9 mouse cellular contexts compared by ENCODE assay signal in the genomic region with DNA sequence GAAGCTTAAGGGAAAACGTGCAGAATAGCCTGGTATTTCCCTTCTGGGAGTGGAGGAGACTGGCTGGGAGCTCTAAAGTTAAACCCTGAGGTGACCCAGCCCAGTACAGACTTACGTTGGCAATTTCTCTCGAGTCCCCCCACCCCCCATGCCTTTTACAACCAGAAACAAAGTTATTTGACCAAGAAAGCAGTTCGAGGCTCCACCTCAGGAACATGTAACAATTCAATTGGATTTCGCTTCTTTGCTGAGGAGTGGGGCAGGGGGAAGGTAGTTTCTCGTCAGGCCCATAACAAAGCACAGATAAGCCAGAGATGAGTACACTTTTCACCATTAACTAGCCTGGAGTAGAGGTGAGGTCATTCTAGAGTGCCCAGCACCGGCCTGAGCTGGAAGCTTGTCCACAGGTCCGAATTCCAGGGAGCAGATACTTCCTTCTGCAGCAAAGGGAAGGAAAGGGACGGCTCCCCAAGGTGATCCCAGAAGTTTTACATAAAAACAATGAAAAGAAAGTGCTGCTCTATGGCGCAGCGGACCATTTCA. TPM values are rescaled to one million over a fixed set of nuclear protein-coding genes. Genes with fewer than 3 reads are reported as not detected.
DNase-seq lines count a peak whose midpoint lies in the region; ATAC-seq lines count a peak whose summit lies in the region.
"Had no signal": no experiment of that assay in that cellular context is flagged by ENCODE, and none has a peak within 500 bp of the region (broad histone marks: within the 10 kb centered on the region; RNA-seq: fewer than 3 reads in every experiment).

No protein-coding gene starts in this region.

- intact Hi-C loops in left cerebral cortex, postnatal 14 days (cut with DNase I) = loop anchor here (5.0 to 10.0 kb wide), 2 partner anchors 625 to 628 kb away; partner anchors contain the start of gene Bmi1

- peak overlapping the region; percentile 99 for H3K27ac ChIP-seq in heart, embryonic 15.5 days
- peak overlapping the region; percentile 99 for H3K27ac ChIP-seq in neural tube, embryonic 15.5 days (replicated peaks)

- DNase-seq in kidney, postnatal 25 days = peak; percentile 64 to 86
- no peak for DNase-seq in left cerebral cortex, postnatal 14 days (ENCODE audit: low spot score in 2 of 2)
- DNase-seq in natural killer cell, adult 2 months (ENCODE audit: low spot score in 2 of 2) = no peak
- DNase-seq in ovary, postnatal 14 days (ENCODE audit: low spot score) = no peak

- H3K27me3 ChIP-seq in megakaryocyte, embryonic 14.5 days (replicated peaks) = peaks cover 32% of the 10 kb centered on the region
- no peaks in the 10 kb centered on the region for H3K27me3 ChIP-seq in heart, embryonic 15.5 days
- no peaks in the 10 kb centered on the region for H3K27me3 ChIP-seq in neural tube, embryonic 15.5 days (replicated peaks)

- peaks cover 44% of the 10 kb centered on the region for H3K4me1 ChIP-seq in megakaryocyte, embryonic 14.5 days
- peaks cover 18% of the 10 kb centered on the region for H3K4me1 ChIP-seq in heart, embryonic 15.5 days (replicated peaks)
- H3K4me1 ChIP-seq in neural tube, embryonic 15.5 days = peaks cover 46% of the 10 kb centered on the region

- peak overlapping the region; percentile 76 for H3K4me2 ChIP-seq in heart, embryonic 15.5 days
- H3K4me2 ChIP-seq in neural tube, embryonic 15.5 days = peak overlapping the region; percentile 71

- peak overlapping the region; percentile 99 for H3K9ac ChIP-seq in heart, embryonic 15.5 days
- H3K9ac ChIP-seq in neural tube, embryonic 15.5 days (replicated peaks) = 0 out of 2 replicates have a peak overlapping the region, but pooled peaks have one; percentile 5

- H3K9me3 ChIP-seq in megakaryocyte, embryonic 14.5 days = no peaks in the 10 kb centered on the region
- no peaks in the 10 kb centered on the region for H3K9me3 ChIP-seq in heart, embryonic 15.5 days (replicated peaks)
- no peaks in the 10 kb centered on the region for H3K9me3 ChIP-seq in neural tube, embryonic 15.5 days (replicated peaks)

- no peaks in the 10 kb centered on the region for H3K36me3 ChIP-seq in megakaryocyte, embryonic 14.5 days (replicated peaks; ENCODE audit: low read length)
- H3K36me3 ChIP-seq in heart, embryonic 15.5 days = no peaks in the 10 kb centered on the region
- no peaks in the 10 kb centered on the region for H3K36me3 ChIP-seq in neural tube, embryonic 15.5 days

- no peak for ATAC-seq in megakaryocyte, adult 5-6 weeks (ENCODE audit: poor library complexity, severe bottlenecking)
- no peak for ATAC-seq in heart, embryonic 15.5 days (replicated peaks; ENCODE audit: insufficient number of reproducible peaks, insufficient read depth, low FRiP score, low read depth)
- peak; percentile 14; the same call in 1 of the 2 replicates for ATAC-seq in neural tube, embryonic 15.5 days (ENCODE audit: low FRiP score)

- WGBS in heart, embryonic 15.5 days = 9% methylated on average over 11 of the region's 11 CpGs
- WGBS in neural tube, embryonic 15.5 days = 4% methylated on average over 11 of the region's 11 CpGs

- H3K4me3 ChIP-seq in megakaryocyte, embryonic 14.5 days (replicated peaks) = peak overlapping the region; percentile 97
- H3K4me3 ChIP-seq in heart, embryonic 15.5 days = peak overlapping the region; percentile 95
- H3K4me3 ChIP-seq in neural tube, embryonic 15.5 days (replicated peaks) = peak overlapping the region; percentile 84

RNA-seq across cellular contexts. Expression of gene Skida1, which starts 0.5 kb away (rescaled TPM):
- polyA plus RNA-seq in megakaryocyte, embryonic 14.5 days (2012; ENCODE audit: insufficient read depth, low replicate concordance) = 0.04 and 1.8 TPM in 2 replicates
- 0.09 TPM in 1 of 2 replicates, not detected in the other for total RNA-seq in megakaryocyte, adult 5-6 weeks (2015)
- total RNA-seq in megakaryocyte, adult 5-6 weeks (2017) = not detected in 2 replicates
- 4.8 and 5.3 TPM in 2 replicates for polyA plus RNA-seq in heart, embryonic 15.5 days (2015; fragmentation: Nextera tagmentation; extraction: Ambion mirVana)
- polyA plus RNA-seq in neural tube, embryonic 15.5 days (2015; fragmentation: Nextera tagmentation; extraction: Ambion mirVana) = 3.8 and 5.2 TPM in 2 replicates
- total RNA-seq in left cerebral cortex, postnatal 14 days (2021) = 1 to 10 TPM; 7.1 to 8.1 TPM

RNA-seq across cellular contexts. Expression of gene Mllt10, which starts 5.7 kb away (rescaled TPM):
- 5.1 and 28.3 TPM in 2 replicates for polyA plus RNA-seq in megakaryocyte, embryonic 14.5 days (2012; ENCODE audit: insufficient read depth, low replicate concordance)
- total RNA-seq in megakaryocyte, adult 5-6 weeks (2015) = 41.5 and 50.7 TPM in 2 replicates
- total RNA-seq in megakaryocyte, adult 5-6 weeks (2017) = 47.3 and 52.8 TPM in 2 replicates
- 35.1 and 36.0 TPM in 2 replicates for polyA plus RNA-seq in heart, embryonic 15.5 days (2015; fragmentation: Nextera tagmentation; extraction: Ambion mirVana)
- 46.2 and 57.7 TPM in 2 replicates for polyA plus RNA-seq in neural tube, embryonic 15.5 days (2015; fragmentation: Nextera tagmentation; extraction: Ambion mirVana)
- 10 to 100 TPM; 47.7 TPM for total RNA-seq in left cerebral cortex, postnatal 14 days (2021)

RNA-seq across cellular contexts. Expression of gene A930004D18Rik, which starts 11.8 kb away (rescaled TPM):
- polyA plus RNA-seq in megakaryocyte, embryonic 14.5 days (2012; ENCODE audit: insufficient read depth, low replicate concordance) = 0.12 and 1.7 TPM in 2 replicates
- total RNA-seq in megakaryocyte, adult 5-6 weeks (2015) = not detected in 2 replicates
- total RNA-seq in megakaryocyte, adult 5-6 weeks (2017) = 0.22 and 0.24 TPM in 2 replicates
- 11.6 and 13.2 TPM in 2 replicates for polyA plus RNA-seq in heart, embryonic 15.5 days (2015; fragmentation: Nextera tagmentation; extraction: Ambion mirVana)
- polyA plus RNA-seq in neural tube, embryonic 15.5 days (2015; fragmentation: Nextera tagmentation; extraction: Ambion mirVana) = 8.6 and 13.1 TPM in 2 replicates
- total RNA-seq in left cerebral cortex, postnatal 14 days (2021) = 1 to 10 TPM; 1.5 to 1.6 TPM

RNA-seq across cellular contexts. Expression of gene H2al2a, which starts 52.6 kb away (rescaled TPM):
- not detected in 2 replicates for polyA plus RNA-seq in megakaryocyte, embryonic 14.5 days (2012; ENCODE audit: insufficient read depth, low replicate concordance)
- not detected in 2 replicates for total RNA-seq in megakaryocyte, adult 5-6 weeks (2015)
- total RNA-seq in megakaryocyte, adult 5-6 weeks (2017) = not detected in 2 replicates
- not detected in 2 replicates for polyA plus RNA-seq in heart, embryonic 15.5 days (2015; fragmentation: Nextera tagmentation; extraction: Ambion mirVana)
- not detected in 2 replicates for polyA plus RNA-seq in neural tube, embryonic 15.5 days (2015; fragmentation: Nextera tagmentation; extraction: Ambion mirVana)
- not detected for total RNA-seq in left cerebral cortex, postnatal 14 days (2021)
- total RNA-seq: adrenal gland, postnatal 36 days had no signal

Comparison
In these comparisons a context has a peak if more than half of its experiments do, and no peak if none do; other contexts are left out.
1. DNase-seq: peak in kidney, postnatal 25 days (2 of 2); none in left cerebral cortex, postnatal 14 days (0 of 2), natural killer cell, adult 2 months (0 of 2) and ovary, postnatal 14 days (single experiment).
2. Peak in every context shown above with its lines, with median percentiles within 50 percentile points of each other: H3K4me3 ChIP-seq.